Mouse (Mus musculus): ENCODE measurements around the gene Gm10518. TPM values are rescaled to one million over a fixed set of nuclear protein-coding genes. Genes with fewer than 3 reads are reported as not detected.

Gm10518 gene
- total RNA-seq, 1 experiment from 2014 or later = not detected

DNA sequence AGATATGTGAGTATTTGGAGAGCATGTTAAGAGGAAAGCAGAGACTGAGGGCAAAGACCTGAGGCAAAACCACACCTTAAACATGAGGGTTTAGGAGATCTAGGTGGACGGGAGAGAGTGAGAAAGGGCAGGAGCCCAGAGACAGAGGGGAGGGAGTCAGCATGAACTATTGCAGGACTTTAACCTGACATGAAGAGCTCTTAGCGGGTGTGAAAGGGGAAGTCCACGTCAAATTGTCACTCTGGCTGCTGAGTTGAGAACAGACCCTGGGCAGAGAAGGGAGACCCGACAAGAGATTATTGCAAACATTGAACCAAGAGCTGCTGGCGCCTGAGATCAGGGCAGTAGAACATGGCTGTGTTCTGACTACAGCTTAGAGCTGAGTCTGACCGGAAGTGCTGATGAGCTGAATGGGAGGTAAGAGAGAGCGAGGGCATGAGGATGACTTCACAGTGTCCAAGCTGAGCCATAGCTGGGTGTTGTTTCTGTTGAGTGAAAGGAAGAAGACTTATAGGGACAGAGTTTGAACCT lies 29.6 kb downstream of the Gm10518 start:
- peak; percentile 64 for ATAC-seq (replicated peaks; ENCODE audit: low read depth, poor library complexity, severe bottlenecking)

DNA sequence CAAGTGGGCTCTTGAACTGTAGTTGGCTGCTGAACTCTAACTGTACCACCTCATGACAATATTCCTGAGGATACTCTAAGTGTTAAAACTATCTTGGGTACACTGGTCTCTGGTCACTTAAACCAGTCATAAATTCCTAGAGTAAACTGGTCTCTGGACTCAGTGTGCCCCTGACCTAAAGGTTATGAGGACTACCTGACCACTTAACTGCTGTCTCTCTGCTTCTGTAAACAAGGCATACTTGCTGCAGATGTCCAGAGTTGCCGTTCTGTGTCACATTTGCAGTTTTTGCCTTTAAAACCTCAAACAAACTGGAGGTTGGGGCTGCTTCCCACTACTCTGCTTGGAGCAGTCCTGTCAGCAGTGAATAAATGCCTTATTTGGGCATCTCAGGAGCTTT lies 30.4 kb downstream of the Gm10518 start:
- no peak for ATAC-seq (replicated peaks; ENCODE audit: low read depth, poor library complexity, severe bottlenecking)

DNA sequence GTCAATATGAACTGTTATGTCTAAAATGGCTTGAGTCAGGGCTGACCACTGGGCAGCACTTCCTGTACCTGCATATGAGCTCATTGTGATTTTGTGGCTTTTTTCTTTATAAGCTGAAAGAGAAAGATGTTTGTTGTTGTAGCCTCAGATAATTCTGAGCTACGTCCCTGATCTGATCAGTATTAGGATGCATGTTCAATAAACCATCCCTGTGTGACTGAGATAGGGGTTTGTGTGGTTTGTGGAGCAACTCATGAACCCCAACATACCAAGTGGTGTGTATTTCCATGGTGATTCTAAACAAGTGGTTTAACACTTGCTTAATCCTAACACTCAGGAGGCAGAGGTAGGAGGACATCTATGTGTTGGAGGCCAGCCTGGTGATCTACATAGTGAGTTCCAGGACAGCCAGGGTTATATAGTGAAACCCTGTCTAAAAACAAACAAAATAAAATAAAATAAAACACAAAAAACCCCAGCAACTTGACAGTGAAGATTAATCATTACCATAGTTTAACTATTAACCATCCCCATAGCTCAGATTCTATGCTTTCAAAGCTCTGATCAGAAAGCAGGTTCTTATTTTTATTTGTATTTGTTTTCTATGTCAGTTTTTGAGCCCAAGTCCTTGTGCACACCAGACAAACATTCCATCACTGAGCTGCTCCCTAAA lies 32.7 kb downstream of the Gm10518 start:
- ATAC-seq (replicated peaks; ENCODE audit: low read depth, poor library complexity, severe bottlenecking) = peak; percentile 67

DNA sequence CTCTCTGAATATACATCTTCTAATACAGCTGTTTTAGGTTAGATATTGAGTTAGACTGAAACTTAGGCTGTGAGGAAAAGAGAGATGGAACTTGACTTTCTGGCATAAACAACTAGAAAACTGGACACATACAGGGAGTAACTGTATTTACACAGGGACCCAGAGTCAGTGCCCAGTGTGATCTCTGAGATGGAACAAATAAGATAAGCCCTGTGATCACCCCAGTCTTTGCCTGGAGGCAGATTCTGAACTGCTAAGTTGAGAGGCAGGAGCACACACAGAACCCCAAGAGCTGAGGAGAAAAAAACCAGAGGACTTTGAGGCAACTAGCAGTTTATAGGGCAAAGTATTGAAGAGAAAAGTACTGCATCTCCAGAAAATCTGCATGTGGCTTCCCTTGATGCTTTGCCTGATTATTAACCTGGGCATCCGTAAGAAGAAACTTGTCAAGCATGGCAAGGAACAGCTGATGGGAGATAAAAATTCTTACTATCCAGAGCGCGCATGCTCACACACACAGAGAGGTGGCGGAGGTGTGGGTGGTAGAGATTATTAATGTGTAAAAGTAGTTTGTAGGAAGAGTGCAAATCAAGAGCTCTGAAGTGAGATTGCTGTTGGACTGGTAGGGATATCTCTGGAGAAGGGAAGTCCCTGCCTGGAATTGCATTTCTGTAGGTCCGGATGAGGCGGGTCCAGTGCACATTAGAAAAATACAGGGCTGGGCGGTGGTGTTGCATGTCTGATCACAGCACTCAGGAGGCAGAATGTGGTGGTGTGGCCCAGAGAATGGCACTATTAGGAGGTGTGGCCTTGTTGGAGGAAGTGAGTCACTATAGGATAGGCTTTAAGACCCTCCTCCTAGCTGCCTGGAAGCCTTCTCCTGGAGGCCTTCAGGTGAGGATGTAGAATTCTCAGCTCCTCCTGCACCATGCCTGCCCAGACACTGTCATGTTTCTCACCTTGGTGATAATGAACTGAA lies 33.5 kb downstream of the Gm10518 start:
- ATAC-seq (replicated peaks; ENCODE audit: low read depth, poor library complexity, severe bottlenecking) = no peak

DNA sequence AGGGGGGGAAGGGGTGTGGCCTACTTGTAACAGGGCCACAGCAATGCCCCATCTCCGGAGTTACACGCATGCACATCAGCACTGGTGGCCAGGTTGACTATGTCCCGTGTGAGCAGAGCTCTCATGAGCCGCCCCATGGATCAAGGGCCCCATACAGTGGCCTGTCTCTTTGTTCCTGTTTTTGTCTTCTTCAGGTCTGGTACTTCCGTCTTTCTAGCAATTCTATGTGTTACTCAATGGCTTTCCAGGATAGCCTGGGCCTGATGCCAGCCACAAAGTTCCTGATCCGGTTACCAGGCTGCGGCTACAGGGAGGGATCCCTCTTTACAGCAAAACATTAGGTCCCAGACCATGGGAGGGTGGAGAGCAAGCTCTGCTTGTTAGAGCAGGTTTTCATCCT lies 39.4 kb downstream of the Gm10518 start:
- peak; percentile 80 for ATAC-seq (replicated peaks; ENCODE audit: low read depth, poor library complexity, severe bottlenecking)

DNA sequence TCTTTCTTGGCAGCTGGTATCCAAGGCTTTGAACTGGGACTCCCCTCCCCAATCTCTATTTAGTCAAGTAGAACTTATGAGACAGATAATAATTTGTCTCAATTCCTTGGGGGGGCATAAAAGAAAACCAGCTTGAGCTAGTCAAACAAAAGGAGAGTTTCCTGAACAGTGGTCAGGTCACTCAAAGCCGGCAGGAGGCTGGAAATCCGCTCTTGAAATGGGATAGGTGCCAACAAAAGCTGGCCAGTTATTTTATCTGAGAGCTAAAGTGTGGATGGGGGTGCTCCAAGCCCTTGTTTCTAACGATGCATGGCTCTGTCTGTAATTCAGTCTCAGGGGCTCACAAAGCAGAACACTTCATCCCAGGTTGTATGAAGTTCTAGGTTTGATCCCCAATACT lies 40.8 kb downstream of the Gm10518 start:
- ATAC-seq (replicated peaks; ENCODE audit: low read depth, poor library complexity, severe bottlenecking) = no peak

DNA sequence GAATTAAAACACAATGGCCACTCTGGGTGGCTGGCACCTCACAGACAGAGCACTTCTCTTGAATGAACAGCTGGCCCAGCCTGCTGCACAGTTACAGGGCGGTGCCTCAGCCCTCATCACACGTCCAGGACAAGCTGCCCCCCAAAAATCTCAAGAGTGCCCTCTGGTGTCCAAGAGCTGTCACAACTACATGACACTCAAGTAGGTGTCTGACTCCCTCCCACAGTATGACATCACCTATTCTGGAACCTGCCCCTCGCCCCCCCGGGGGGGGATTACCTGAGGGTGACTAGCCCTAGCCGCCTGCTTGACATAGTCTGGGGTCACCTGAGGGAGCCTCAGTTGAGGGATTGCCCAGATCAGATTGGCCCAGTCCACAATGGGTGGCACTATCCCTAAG lies 41.7 kb downstream of the Gm10518 start:
- peak; percentile 70 for ATAC-seq (replicated peaks; ENCODE audit: low read depth, poor library complexity, severe bottlenecking)

DNA sequence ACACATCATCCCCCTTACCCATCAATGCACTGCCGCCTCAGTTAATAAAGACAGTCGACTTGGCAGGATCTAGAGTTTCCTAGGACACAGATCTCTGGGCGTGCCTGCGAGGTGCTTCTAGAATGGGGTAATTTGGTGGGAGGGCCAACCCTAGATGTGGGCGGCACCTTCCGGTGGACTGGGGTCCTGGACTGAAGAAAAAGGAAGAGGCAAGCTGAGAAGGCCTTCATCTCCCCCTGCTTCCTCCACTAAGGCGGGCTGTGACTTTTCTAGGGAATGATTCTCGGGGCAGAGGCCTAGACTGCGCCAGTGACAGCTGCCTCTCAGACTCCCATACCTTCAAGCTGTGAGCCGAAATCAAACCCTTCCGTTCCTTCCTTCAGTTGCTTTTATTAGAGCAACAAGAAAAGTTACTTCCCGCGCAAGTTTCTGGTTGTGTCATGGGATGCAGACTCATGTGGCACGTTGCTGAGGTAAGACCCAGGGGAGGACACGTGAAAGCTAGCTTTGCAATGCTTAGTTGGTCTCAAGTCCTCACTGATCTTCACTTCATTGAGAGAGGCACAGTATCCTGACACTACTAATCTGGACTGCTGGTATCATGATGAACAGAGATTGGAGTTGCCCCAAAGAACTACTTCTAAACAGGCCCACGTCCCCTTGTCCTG lies 42.8 kb downstream of the Gm10518 start:
- ATAC-seq (replicated peaks; ENCODE audit: low read depth, poor library complexity, severe bottlenecking) = no peak

DNA sequence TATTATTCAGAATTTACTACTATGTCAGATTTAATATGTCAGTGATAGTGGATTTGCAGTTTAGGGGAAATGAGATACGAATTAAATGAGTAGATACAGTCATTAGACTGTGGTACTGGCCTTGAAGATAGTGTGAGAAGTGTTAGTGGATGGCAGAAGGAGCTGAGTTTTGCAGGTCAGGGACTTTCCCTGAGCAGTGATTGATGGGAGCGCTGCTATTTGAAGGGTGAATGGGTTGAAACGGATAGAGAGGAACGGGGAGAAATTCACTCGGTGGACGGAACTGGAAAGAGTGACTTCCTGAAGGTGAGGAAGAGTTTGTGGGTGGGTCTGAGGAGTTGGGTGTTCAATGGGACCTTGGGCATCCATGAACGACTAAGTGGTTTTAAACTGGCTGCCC lies 44.0 kb downstream of the Gm10518 start:
- ATAC-seq (replicated peaks; ENCODE audit: low read depth, poor library complexity, severe bottlenecking) = no peak

DNA sequence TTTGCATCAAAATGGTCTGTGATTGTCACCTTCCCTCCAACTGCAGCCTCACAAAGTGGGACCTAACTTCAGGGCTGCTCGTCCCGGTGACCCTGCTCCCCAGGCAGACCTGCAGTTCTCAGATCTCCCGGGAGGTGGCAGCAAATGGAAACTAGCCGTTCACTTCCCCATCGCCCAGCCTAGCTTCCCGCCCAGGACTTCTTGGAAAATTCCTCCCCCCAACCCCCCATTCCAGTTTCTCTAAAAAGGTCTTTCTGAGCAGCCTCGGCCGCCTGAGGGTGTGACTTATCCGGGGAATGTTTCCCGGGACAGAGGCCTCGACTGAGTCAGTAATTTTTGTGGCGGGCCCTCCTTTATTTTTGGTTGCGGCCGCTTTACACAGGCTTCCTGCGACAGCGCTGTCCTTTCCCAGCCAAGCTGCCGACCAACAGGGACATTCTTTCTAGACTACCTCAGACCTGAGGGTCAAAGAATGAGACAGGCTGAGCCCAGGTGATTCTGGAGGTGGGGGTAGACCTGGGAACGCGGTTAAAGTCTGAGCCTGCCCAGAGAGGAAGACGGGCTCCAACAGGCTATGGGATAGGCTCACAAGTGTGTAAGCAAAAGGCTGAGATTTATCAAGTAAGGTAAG lies 44.7 kb downstream of the Gm10518 start:
- peak; percentile 65 for ATAC-seq (replicated peaks; ENCODE audit: low read depth, poor library complexity, severe bottlenecking)

DNA sequence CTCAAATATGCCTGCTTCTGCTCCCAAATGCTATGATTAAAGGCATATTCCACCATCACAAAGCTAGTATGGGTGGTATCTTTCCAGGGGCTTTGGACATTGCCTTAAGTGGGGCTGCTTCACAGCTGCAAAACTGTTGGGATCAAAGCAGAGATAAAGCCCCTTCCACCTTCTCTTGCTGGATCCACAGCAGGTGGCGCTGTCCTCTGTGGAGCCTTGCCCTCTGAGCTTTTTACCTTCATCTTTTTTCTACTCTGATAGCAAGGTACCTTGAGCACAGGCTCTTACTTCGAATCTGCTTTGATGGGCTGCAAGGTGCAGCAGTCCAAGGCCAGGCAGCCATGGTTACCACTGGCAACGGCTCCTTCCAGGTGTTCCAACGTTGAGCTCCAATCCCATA lies 50.2 kb downstream of the Gm10518 start:
- no peak for ATAC-seq (replicated peaks; ENCODE audit: low read depth, poor library complexity, severe bottlenecking)

Other genes with a start within 250 kb of the Gm10518 start
- 29.9 and 38.1 TPM in 2 replicates for gene Sccpdh, start 135.2 kb upstream of the Gm10518 start, total RNA-seq (2017)
- gene Kif28, start 58.1 kb upstream of the Gm10518 start, total RNA-seq (2017) = not detected in 2 replicates
- 119 and 126 TPM in 2 replicates for gene Ahctf1, start 304 bp downstream of the Gm10518 start, total RNA-seq (2017)
- 22.6 and 31.5 TPM in 2 replicates for gene Cdc42bpa, start 157.1 kb downstream of the Gm10518 start, total RNA-seq (2017)